Mouse (Mus musculus): ENCODE results near the gene Cars.

DNA sequence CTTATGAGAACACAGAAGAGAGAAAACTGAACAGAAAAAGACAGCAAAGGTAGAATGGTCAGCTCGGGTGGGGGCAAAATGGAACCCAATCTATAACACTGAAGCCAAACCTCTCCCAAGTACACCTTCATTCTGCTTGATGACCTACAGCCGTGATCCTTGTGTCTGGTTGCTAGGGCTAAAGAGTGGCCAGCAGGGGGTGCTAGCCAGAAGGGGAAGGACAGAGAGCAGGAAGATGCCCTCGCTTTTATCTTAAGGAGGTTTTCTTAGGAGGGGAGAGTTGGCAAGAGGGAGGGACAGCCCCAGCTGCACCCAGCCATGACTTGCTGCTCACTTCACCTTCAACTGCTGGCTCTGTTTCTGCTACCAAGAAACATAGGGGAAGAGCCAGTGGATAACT is 15.9 kb downstream of the Cars start:
- peak; percentile 85 for TF ChIP-seq CTCF (conservative IDR thresholded peaks at IDR 0.05; ENCODE audit: insufficient read depth, insufficient read length, low read depth, low read length)
- no peak for TF ChIP-seq POLR2A (IDR thresholded peaks at IDR 0.05; ENCODE audit: low read depth, low read length)

All from kidney, adult 2 months (tissue).